Mouse (Mus musculus): ENCODE results near the gene Plpp7.

Gene Plpp7

GRCm38 (mm10) chr2:32139377-32139776, 44.0 kb downstream of the Plpp7 start:
- no peak for DNase-seq (ENCODE audit: extremely low spot score)

- no peak for DNase-seq (ENCODE audit: extremely low spot score)
Measured at GRCm38 (mm10) chr2:32140498-32140934, 45.2 kb downstream of the Plpp7 start.

GRCm38 (mm10) chr2:32141602-32142001, 46.3 kb downstream of the Plpp7 start:
- DNase-seq (ENCODE audit: extremely low spot score): no peak

GRCm38 (mm10) chr2:32142368-32142767, 47.0 kb downstream of the Plpp7 start:
- DNase-seq (ENCODE audit: extremely low spot score): no peak

- DNase-seq (ENCODE audit: extremely low spot score): no peak
Measured at GRCm38 (mm10) chr2:32144633-32145032, 49.3 kb downstream of the Plpp7 start.

GRCm38 (mm10) chr2:32146617-32147162, 51.4 kb downstream of the Plpp7 start:
- DNase-seq (ENCODE audit: extremely low spot score): no peak

GRCm38 (mm10) chr2:32150135-32150534, 54.8 kb downstream of the Plpp7 start:
- no peak for DNase-seq (ENCODE audit: extremely low spot score)

GRCm38 (mm10) chr2:32150562-32150923, 55.2 kb downstream of the Plpp7 start:
- DNase-seq (ENCODE audit: extremely low spot score): no peak

GRCm38 (mm10) chr2:32150924-32151659, 55.8 kb downstream of the Plpp7 start, which contains the start of gene Prrc2b:
Prrc2b (plus strand) TSS chr2:32151082.
- peak; percentile 82 for DNase-seq (ENCODE audit: extremely low spot score)

GRCm38 (mm10) chr2:32151660-32152366, 56.5 kb downstream of the Plpp7 start:
- no peak for DNase-seq (ENCODE audit: extremely low spot score)

GRCm38 (mm10) chr2:32152367-32153034, 57.2 kb downstream of the Plpp7 start:
- no peak for DNase-seq (ENCODE audit: extremely low spot score)

GRCm38 (mm10) chr2:32153041-32153790, 57.9 kb downstream of the Plpp7 start:
- peak; percentile 46 for DNase-seq (ENCODE audit: extremely low spot score)

- no peak for DNase-seq (ENCODE audit: extremely low spot score)
Measured at GRCm38 (mm10) chr2:32153791-32154119, 58.4 kb downstream of the Plpp7 start.

- DNase-seq (ENCODE audit: extremely low spot score): no peak
Measured at GRCm38 (mm10) chr2:32154334-32154997, 59.1 kb downstream of the Plpp7 start.

GRCm38 (mm10) chr2:32154998-32155541, 59.7 kb downstream of the Plpp7 start:
- no peak for DNase-seq (ENCODE audit: extremely low spot score)

- DNase-seq (ENCODE audit: extremely low spot score): no peak
Measured at GRCm38 (mm10) chr2:32155614-32156013, 60.3 kb downstream of the Plpp7 start.

GRCm38 (mm10) chr2:32156645-32157044, 61.3 kb downstream of the Plpp7 start:
- no peak for DNase-seq (ENCODE audit: extremely low spot score)

GRCm38 (mm10) chr2:32157328-32157727, 62.0 kb downstream of the Plpp7 start:
- no peak for DNase-seq (ENCODE audit: extremely low spot score)

- DNase-seq (ENCODE audit: extremely low spot score): no peak
Measured at GRCm38 (mm10) chr2:32158616-32159239, 63.4 kb downstream of the Plpp7 start.
